ENCODE assay signal across 9 mouse cellular contexts in genomic region chr9:114775272-114775671, GRCm38 (mm10). TPM values are rescaled to one million over a fixed set of nuclear protein-coding genes. Genes with fewer than 3 reads are reported as not detected.
DNase-seq lines count a peak whose midpoint lies in the region; ATAC-seq and TF ChIP-seq lines count a peak whose summit lies in the region.
"Had no signal": no experiment of that assay in that cellular context is flagged by ENCODE, and none has a peak within 500 bp of the region (broad histone marks: within the 10 kb centered on the region; RNA-seq: fewer than 3 reads in every experiment).

No protein-coding gene starts in this region.

- POLR2A ChIA-PET in Patski (lab: Charles Lee), result interaction anchor here (1.0 kb wide), 1 partner anchor 11 kb away, joined by 8 read pairs; no protein-coding TSS in a partner anchor

- no peaks in the 10 kb centered on the region for H3K9me3 ChIP-seq in heart, embryonic 15.5 days (replicated peaks)
- H3K9me3 ChIP-seq: neural tube, embryonic 12.5 days had no signal

- peak overlapping the region; percentile 26; the same call in 1 of the 2 replicates for H3K27ac ChIP-seq in heart, embryonic 15.5 days
- H3K27ac ChIP-seq: neural tube, embryonic 12.5 days had no signal

- H3K9ac ChIP-seq in heart, embryonic 15.5 days, result 0 out of 2 replicates have a peak overlapping the region, but pooled peaks have one; percentile 16
- H3K9ac ChIP-seq: neural tube, embryonic 12.5 days had no signal

- no peak overlapping the region for H3K4me2 ChIP-seq in heart, embryonic 15.5 days
- H3K4me2 ChIP-seq: neural tube, embryonic 12.5 days had no signal

- ATAC-seq in Patski, result peak; percentile 49
- ATAC-seq in heart, embryonic 15.5 days (replicated peaks; ENCODE audit: insufficient number of reproducible peaks, insufficient read depth, low FRiP score, low read depth), result 0 out of 2 replicates have a peak, but pooled peaks have one; percentile 28

- in situ Hi-C loops in Patski (cut with MboI; ENCODE audit: low pct_unique_long_range_greater_than_20kb), result no loop called here

- H3K36me3 ChIP-seq in heart, embryonic 15.5 days, result 0 out of 2 replicates have a peak, but pooled peaks cover 7% of the 10 kb centered on the region

- H3K4me3 ChIP-seq in heart, embryonic 15.5 days, result no peak overlapping the region
- H3K4me3 ChIP-seq: neural tube, embryonic 12.5 days had no signal

- H3K27me3 ChIP-seq in Patski, result no peaks in the 10 kb centered on the region
- H3K27me3 ChIP-seq in heart, embryonic 15.5 days, result no peaks in the 10 kb centered on the region
- H3K27me3 ChIP-seq: neural tube, embryonic 12.5 days had no signal

- CTCF ChIA-PET in Patski (lab: Charles Lee), result interaction anchor here (1.5 kb wide), 1 partner anchor 23 kb away, joined by 5 read pairs; no protein-coding TSS in a partner anchor

- H3K4me1 ChIP-seq in heart, embryonic 15.5 days (replicated peaks), result peaks cover 25% of the 10 kb centered on the region

- peak; percentile 56 for DNase-seq in layer of hippocampus, adult 9-11 months
- DNase-seq in layer of hippocampus, adult 9-10 months (ENCODE audit: low spot score), result no peak
- DNase-seq in Patski (ENCODE audit: low read depth, low spot score), result no peak
- peak; percentile 60 to 76 for DNase-seq in cerebellum, postnatal 36 days
- DNase-seq in retina, embryonic 14.5 days (ENCODE audit: low spot score), result peak; percentile 46
- DNase-seq in kidney, adult 8-10 months, result no peak
- no peak for DNase-seq in neural tube, embryonic 10.5 days (ENCODE audit: extremely low spot score, low spot score)

- 44% methylated on average over 4 of the region's 4 CpGs for WGBS in heart, embryonic 15.5 days

- no peak for TF ChIP-seq CTCF in Patski (IDR thresholded peaks at IDR 0.05)

RNA-seq across cellular contexts. Expression of gene Cmtm7, which starts 6.4 kb away (rescaled TPM):
- polyA plus RNA-seq in Patski (2021), result 73.0 TPM
- polyA plus RNA-seq in heart, embryonic 15.5 days (2015; fragmentation: Nextera tagmentation; extraction: Ambion mirVana), result 97.5 and 134 TPM in 2 replicates

RNA-seq across cellular contexts. Expression of gene Cmtm6, which starts 44.4 kb away (rescaled TPM):
- polyA plus RNA-seq in Patski (2021), result 64.0 TPM
- 39.3 and 47.0 TPM in 2 replicates for polyA plus RNA-seq in heart, embryonic 15.5 days (2015; fragmentation: Nextera tagmentation; extraction: Ambion mirVana)

Comparison
In these comparisons a context has a peak if more than half of its experiments do, and no peak if none do; other contexts are left out.
1. DNase-seq: peak in layer of hippocampus, adult 9-11 months (single experiment), cerebellum, postnatal 36 days (2 of 2) and retina, embryonic 14.5 days (single experiment); none in layer of hippocampus, adult 9-10 months (single experiment), Patski (single experiment), kidney, adult 8-10 months (0 of 2) and neural tube, embryonic 10.5 days (single experiment).